Mouse (Mus musculus): ENCODE results near the gene Krtap5-3. TPM values are rescaled to one million over a fixed set of nuclear protein-coding genes. Genes with fewer than 3 reads are reported as not detected.

Gene Krtap5-3
- total and polyA plus RNA-seq, 3 experiments: not detected

- H3K27me3 ChIP-seq (ENCODE audit: control insufficient read depth, insufficient read depth, low read length): no peaks in the 10 kb centered on the region
- H3K4me1 ChIP-seq (ENCODE audit: control insufficient read depth, insufficient read depth, low read length): peaks cover 2% of the 10 kb centered on the region
- no peak overlapping the region for H3K27ac ChIP-seq
- no peak for DNase-seq
- no peak for TF ChIP-seq EP300 (IDR thresholded peaks at IDR 0.05; ENCODE audit: insufficient read depth, low read depth, low read length)
- no peak for TF ChIP-seq POLR2A (IDR thresholded peaks at IDR 0.05; ENCODE audit: insufficient read depth, low read depth, low read length)
- no peak for TF ChIP-seq CTCF (IDR thresholded peaks at IDR 0.05)
- no peak overlapping the region for H3K9ac ChIP-seq (ENCODE audit: low read depth, low read length)
- no peak overlapping the region for H3K4me3 ChIP-seq
- WGBS: 33% methylated on average over 1 of the region's 1 CpGs
- peaks cover 2% of the 10 kb centered on the region; the same call in 1 of the 2 replicates for H3K36me3 ChIP-seq (ENCODE audit: control insufficient read depth, insufficient read depth, low read length)
- H3K79me2 ChIP-seq (replicated peaks; ENCODE audit: control insufficient read depth, insufficient read depth, low read length): no peaks in the 10 kb centered on the region
- intact Hi-C loops (cut with DNase I): no loop called here
Observed at GRCm38 (mm10) chr7:142231540-142231939, 30.4 kb downstream of the Krtap5-3 start.

GRCm38 (mm10) chr7:142240978-142241377 lies 39.8 kb downstream of the Krtap5-3 start, which contains the start of gene Gm40460:
Gene Gm40460, minus strand, starts transcription at chr7:142241078.
- Histone ChIP-seq H3K36me3 (ENCODE audit: control insufficient read depth, insufficient read depth, low read length) (no peaks in the 10 kb centered on the region), H3K4me3 (no peak within 1 kb of the TSS), H3K9ac (ENCODE audit: low read depth, low read length) (no peak within 1 kb of the TSS), H3K79me2 (replicated peaks; ENCODE audit: control insufficient read depth, insufficient read depth, low read length) (no peaks in the 10 kb centered on the region), H3K27me3 (ENCODE audit: control insufficient read depth, insufficient read depth, low read length) (no peaks in the 10 kb centered on the region), H3K4me1 (ENCODE audit: control insufficient read depth, insufficient read depth, low read length) (no peaks in the 10 kb centered on the region), H3K27ac (no peak within 1 kb of the TSS)
- WGBS: 37% methylated on average over 2 of the region's 2 CpGs
- DNase-seq: no peak
- intact Hi-C loops (cut with DNase I): no loop called here
- TF ChIP-seq CTCF (IDR thresholded peaks at IDR 0.05): no peak
- TF ChIP-seq EP300 (IDR thresholded peaks at IDR 0.05; ENCODE audit: insufficient read depth, low read depth, low read length): no peak
- TF ChIP-seq POLR2A (IDR thresholded peaks at IDR 0.05; ENCODE audit: insufficient read depth, low read depth, low read length): no peak

- no peak for TF ChIP-seq POLR2A (IDR thresholded peaks at IDR 0.05; ENCODE audit: insufficient read depth, low read depth, low read length)
- peak; percentile 67 for TF ChIP-seq CTCF (IDR thresholded peaks at IDR 0.05)
- Histone ChIP-seq H3K27ac (no peak overlapping the region), H3K4me1 (ENCODE audit: control insufficient read depth, insufficient read depth, low read length) (no peaks in the 10 kb centered on the region), H3K27me3 (ENCODE audit: control insufficient read depth, insufficient read depth, low read length) (peaks cover 2% of the 10 kb centered on the region; the same call in 1 of the 2 replicates), H3K9ac (ENCODE audit: low read depth, low read length) (no peak overlapping the region), H3K79me2 (replicated peaks; ENCODE audit: control insufficient read depth, insufficient read depth, low read length) (no peaks in the 10 kb centered on the region), H3K36me3 (ENCODE audit: control insufficient read depth, insufficient read depth, low read length) (no peaks in the 10 kb centered on the region), H3K4me3 (no peak overlapping the region)
- DNase-seq: peak in 1 of 2 experiments; percentile 25
- intact Hi-C loops (cut with DNase I): loop anchor here (2.0 kb wide), 1 partner anchor 105 kb away; the partner anchor contains the start of gene Gm45337
- WGBS: 0% methylated on average over 1 of the region's 1 CpGs
Observed at GRCm38 (mm10) chr7:142249824-142250223, 48.7 kb downstream of the Krtap5-3 start.

Other genes starting within 250 kb of the Krtap5-3 start
- gene Mob2, start 140.3 kb upstream of the Krtap5-3 start, total RNA-seq (2021): 10 to 100 TPM; 41.9 to 44.5 TPM
- 44.8 and 58.9 TPM in 2 replicates for gene Mob2, start 140.3 kb upstream of the Krtap5-3 start, polyA plus RNA-seq (2012; rRNA removed)
- gene Dusp8, start 105.5 kb upstream of the Krtap5-3 start, total RNA-seq (2021): 10 to 100 TPM; 37.4 to 43.2 TPM
- gene Dusp8, start 105.5 kb upstream of the Krtap5-3 start, polyA plus RNA-seq (2012; rRNA removed): 31.4 and 38.4 TPM in 2 replicates
- not detected for gene Gm45618, start 80.6 kb upstream of the Krtap5-3 start, total RNA-seq (2021)
- gene Gm45618, start 80.6 kb upstream of the Krtap5-3 start, polyA plus RNA-seq (2012; rRNA removed): not detected in 2 replicates
- gene Gm39115, start 65.3 kb upstream of the Krtap5-3 start, total RNA-seq (2021): not detected
- gene Gm39115, start 65.3 kb upstream of the Krtap5-3 start, polyA plus RNA-seq (2012; rRNA removed): not detected in 2 replicates
- gene Gm45337, start 56.8 kb upstream of the Krtap5-3 start, total RNA-seq (2021): not detected
- gene Gm45337, start 56.8 kb upstream of the Krtap5-3 start, polyA plus RNA-seq (2012; rRNA removed): not detected in 2 replicates
- not detected for gene Gm29735, start 44.3 kb upstream of the Krtap5-3 start, total RNA-seq (2021)
- gene Gm29735, start 44.3 kb upstream of the Krtap5-3 start, polyA plus RNA-seq (2012; rRNA removed): not detected in 2 replicates
- not detected for gene Gm4553, start 35.6 kb upstream of the Krtap5-3 start, total RNA-seq (2021)
- gene Gm4553, start 35.6 kb upstream of the Krtap5-3 start, polyA plus RNA-seq (2012; rRNA removed): not detected in 2 replicates
- gene Krtap5-2, start 25.4 kb upstream of the Krtap5-3 start, total RNA-seq (2021): not detected
- not detected in 2 replicates for gene Krtap5-2, start 25.4 kb upstream of the Krtap5-3 start, polyA plus RNA-seq (2012; rRNA removed)
- not detected for gene Gm10153, start 11.0 kb upstream of the Krtap5-3 start, total RNA-seq (2021)
- not detected in 2 replicates for gene Gm10153, start 11.0 kb upstream of the Krtap5-3 start, polyA plus RNA-seq (2012; rRNA removed)
- not detected for gene Gm7579, start 10.5 kb downstream of the Krtap5-3 start, total RNA-seq (2021)
- gene Gm7579, start 10.5 kb downstream of the Krtap5-3 start, polyA plus RNA-seq (2012; rRNA removed): not detected in 2 replicates
- not detected for gene Krtap5-5, start 28.6 kb downstream of the Krtap5-3 start, total RNA-seq (2021)
- not detected in 2 replicates for gene Krtap5-5, start 28.6 kb downstream of the Krtap5-3 start, polyA plus RNA-seq (2012; rRNA removed)
- not detected for gene Gm40460, start 39.7 kb downstream of the Krtap5-3 start, total RNA-seq (2021)
- gene Gm40460, start 39.7 kb downstream of the Krtap5-3 start, polyA plus RNA-seq (2012; rRNA removed): not detected in 2 replicates
- gene Gm2431, start 57.0 kb downstream of the Krtap5-3 start, total RNA-seq (2021): not detected
- not detected in 2 replicates for gene Gm2431, start 57.0 kb downstream of the Krtap5-3 start, polyA plus RNA-seq (2012; rRNA removed)
- not detected for gene Gm4559, start 73.0 kb downstream of the Krtap5-3 start, total RNA-seq (2021)
- not detected in 2 replicates for gene Gm4559, start 73.0 kb downstream of the Krtap5-3 start, polyA plus RNA-seq (2012; rRNA removed)
- gene Krtap5-1, start 95.8 kb downstream of the Krtap5-3 start, total RNA-seq (2021): not detected
- gene Krtap5-1, start 95.8 kb downstream of the Krtap5-3 start, polyA plus RNA-seq (2012; rRNA removed): not detected in 2 replicates
- gene Krtap5-4, start 102.2 kb downstream of the Krtap5-3 start, total RNA-seq (2021): not detected
- not detected in 2 replicates for gene Krtap5-4, start 102.2 kb downstream of the Krtap5-3 start, polyA plus RNA-seq (2012; rRNA removed)
- 1 to 10 TPM; 2.2 to 3.6 TPM for gene Ifitm10, start 172.4 kb downstream of the Krtap5-3 start, total RNA-seq (2021)
- gene Ifitm10, start 172.4 kb downstream of the Krtap5-3 start, polyA plus RNA-seq (2012; rRNA removed): 4.9 and 6.4 TPM in 2 replicates
- gene Gm49369, start 181.3 kb downstream of the Krtap5-3 start, total RNA-seq (2021): 1 to 10 TPM; 3.5 to 4.9 TPM
- 0.23 TPM in 1 of 2 replicates, not detected in the other for gene Gm49369, start 181.3 kb downstream of the Krtap5-3 start, polyA plus RNA-seq (2012; rRNA removed)
- 100 to 1,000 TPM; 883 to 991 TPM for gene Ctsd, start 186.7 kb downstream of the Krtap5-3 start, total RNA-seq (2021)
- 1,120 and 1,462 TPM in 2 replicates for gene Ctsd, start 186.7 kb downstream of the Krtap5-3 start, polyA plus RNA-seq (2012; rRNA removed)
- not detected for gene Syt8, start 233.5 kb downstream of the Krtap5-3 start, total RNA-seq (2021)
- gene Syt8, start 233.5 kb downstream of the Krtap5-3 start, polyA plus RNA-seq (2012; rRNA removed): not detected in 2 replicates
- gene Tnni2, start 240.4 kb downstream of the Krtap5-3 start, total RNA-seq (2021): 1 to 10 TPM; 2.7 to 3.0 TPM
- gene Tnni2, start 240.4 kb downstream of the Krtap5-3 start, polyA plus RNA-seq (2012; rRNA removed): 5.9 and 7.5 TPM in 2 replicates

Data from heart, adult 2 months (tissue).